Comparison of ENCODE assay signal across 20 mouse cellular contexts in genomic region chr6:99053998-99054397, GRCm38 (mm10).
"Had no signal": no experiment of that assay in that cellular context is flagged by ENCODE, and none has a peak within 500 bp of the region (broad histone marks: within the 10 kb centered on the region; RNA-seq: fewer than 3 reads in every experiment).

No protein-coding gene starts in this region.

- ATAC-seq: intestine, embryonic 15.5 days; liver, postnatal 0 days; lung, postnatal 0 days; midbrain, embryonic 15.5 days had no signal

- H3K36me3 ChIP-seq: intestine, embryonic 15.5 days; kidney, embryonic 15.5 days; midbrain, embryonic 12.5 days; midbrain, embryonic 15.5 days had no signal

- H3K9me3 ChIP-seq: intestine, embryonic 15.5 days; kidney, embryonic 15.5 days; midbrain, embryonic 12.5 days; midbrain, embryonic 15.5 days had no signal

- H3K4me1 ChIP-seq: intestine, embryonic 15.5 days; kidney, embryonic 15.5 days; midbrain, embryonic 12.5 days; midbrain, embryonic 15.5 days had no signal

- H3K4me2 ChIP-seq: intestine, embryonic 15.5 days; kidney, embryonic 15.5 days; lung, embryonic 14.5 days; midbrain, embryonic 12.5 days; midbrain, embryonic 15.5 days had no signal

- H3K27me3 ChIP-seq: intestine, embryonic 15.5 days; kidney, embryonic 15.5 days; midbrain, embryonic 12.5 days; midbrain, embryonic 15.5 days had no signal

- H3K27ac ChIP-seq: intestine, embryonic 15.5 days; kidney, embryonic 15.5 days; liver, embryonic 14.5 days; macrophage; midbrain, embryonic 12.5 days; midbrain, embryonic 15.5 days; stomach, postnatal 0 days had no signal

- DNase-seq: kidney, adult 11 months; kidney, adult 8-10 months; kidney, postnatal 10 days; kidney, postnatal 36 days; liver, postnatal 0 days; lung, embryonic 14.5 days; right cerebral cortex, adult 18-20 months; right cerebral cortex, postnatal 14 days; right cerebral cortex, postnatal 4 days; thymus, adult 2 months; thymus, postnatal 14 days; thymus, postnatal 4 days had no signal

- H3K4me3 ChIP-seq: intestine, embryonic 15.5 days; kidney, embryonic 15.5 days; midbrain, embryonic 12.5 days; midbrain, embryonic 15.5 days had no signal

- H3K9ac ChIP-seq: intestine, embryonic 15.5 days; kidney, embryonic 15.5 days; liver, embryonic 14.5 days; liver, postnatal 0 days; lung, embryonic 14.5 days; midbrain, embryonic 12.5 days; midbrain, embryonic 15.5 days had no signal
